Mouse (Mus musculus): ENCODE data around the gene Ube3b.

Gene Ube3b

GRCm38 (mm10) chr5:114423961-114424360, 43.6 kb downstream of the Ube3b start:
- DNase-seq (ENCODE audit: low spot score in 2 of 2): peak; percentile 53 to 57

- no peak for DNase-seq (ENCODE audit: low spot score in 2 of 2)
Measured at GRCm38 (mm10) chr5:114426732-114427131, 46.3 kb downstream of the Ube3b start.

GRCm38 (mm10) chr5:114428621-114429020, 48.2 kb downstream of the Ube3b start:
- no peak for DNase-seq (ENCODE audit: low spot score in 2 of 2)

- no peak for DNase-seq (ENCODE audit: low spot score in 2 of 2)
Measured at GRCm38 (mm10) chr5:114429781-114430180, 49.4 kb downstream of the Ube3b start.

- no peak for DNase-seq (ENCODE audit: low spot score in 2 of 2)
Measured at GRCm38 (mm10) chr5:114434359-114434758, 54.0 kb downstream of the Ube3b start.

GRCm38 (mm10) chr5:114435588-114435987, 55.2 kb downstream of the Ube3b start:
- no peak for DNase-seq (ENCODE audit: low spot score in 2 of 2)

- peak; percentile 99 for DNase-seq (ENCODE audit: low spot score in 2 of 2)
Measured at GRCm38 (mm10) chr5:114443566-114444367, 63.4 kb downstream of the Ube3b start, which contains the start of the genes Mmab and Mvk. Gene Mmab (minus strand): TSS chr5:114444060. Gene Mvk (plus strand): TSS chr5:114444269.

- DNase-seq (ENCODE audit: low spot score in 2 of 2): no peak
Measured at GRCm38 (mm10) chr5:114444368-114444692, 63.9 kb downstream of the Ube3b start.

GRCm38 (mm10) chr5:114449011-114449410, 68.6 kb downstream of the Ube3b start:
- DNase-seq (ENCODE audit: low spot score in 2 of 2): no peak

- DNase-seq (ENCODE audit: low spot score in 2 of 2): no peak
Measured at GRCm38 (mm10) chr5:114456287-114456686, 75.9 kb downstream of the Ube3b start.

GRCm38 (mm10) chr5:114456995-114457605, 76.7 kb downstream of the Ube3b start:
- no peak for DNase-seq (ENCODE audit: low spot score in 2 of 2)

- peak; percentile 72 to 87 for DNase-seq (ENCODE audit: low spot score in 2 of 2)
Measured at GRCm38 (mm10) chr5:114461238-114461637, 80.8 kb downstream of the Ube3b start.

GRCm38 (mm10) chr5:114462067-114463040, 81.9 kb downstream of the Ube3b start:
- no peak for DNase-seq (ENCODE audit: low spot score in 2 of 2)

- no peak for DNase-seq (ENCODE audit: low spot score in 2 of 2)
Measured at GRCm38 (mm10) chr5:114464561-114464960, 84.2 kb downstream of the Ube3b start.

- no peak for DNase-seq (ENCODE audit: low spot score in 2 of 2)
Measured at GRCm38 (mm10) chr5:114465641-114466040, 85.2 kb downstream of the Ube3b start.

- DNase-seq (ENCODE audit: low spot score in 2 of 2): no peak
Measured at GRCm38 (mm10) chr5:114467019-114467418, 86.6 kb downstream of the Ube3b start.

- peak; percentile 73 to 80 for DNase-seq (ENCODE audit: low spot score in 2 of 2)
Measured at GRCm38 (mm10) chr5:114467430-114467829, 87.0 kb downstream of the Ube3b start.

GRCm38 (mm10) chr5:114468007-114468406, 87.6 kb downstream of the Ube3b start:
- no peak for DNase-seq (ENCODE audit: low spot score in 2 of 2)

GRCm38 (mm10) chr5:114470359-114470758, 90.0 kb downstream of the Ube3b start:
- no peak for DNase-seq (ENCODE audit: low spot score in 2 of 2)
